Mouse (Mus musculus): ENCODE data around the gene Gfod2. TPM values are rescaled to one million over a fixed set of nuclear protein-coding genes. Genes with fewer than 3 reads are reported as not detected.

Gfod2 gene
- polyA plus RNA-seq, 1 experiment from 2014 or later, result 68.1 TPM

GRCm38 (mm10) chr8:105685796-105686308 lies 72.6 kb downstream of the Gfod2 start, which contains the start of gene Carmil2:
TSS of gene Carmil2 (plus strand) at chr8:105686274.
- Histone ChIP-seq H3K27ac (no peak within 1 kb of the TSS), H3K27me3 (no peaks in the 10 kb centered on the region), H3K4me3 (no peak within 1 kb of the TSS; the same call in 1 of the 2 replicates), H3K36me3 (peaks cover 33% of the 10 kb centered on the region), H3K4me1 (peaks cover 7% of the 10 kb centered on the region), H3K9ac (no peak within 1 kb of the TSS), H3K9me3 (replicated peaks) (no peaks in the 10 kb centered on the region), H3K4me2 (replicated peaks) (peak within 1 kb of the TSS; percentile 26; the same call in 1 of the 2 replicates)
- ATAC-seq (ENCODE audit: low FRiP score), result peak; percentile 47; the same call in 1 of the 2 replicates
- 13% methylated on average over 26 of the region's 26 CpGs for WGBS

GRCm38 (mm10) chr8:105685325-105685724 lies 73.1 kb downstream of the Gfod2 start:
- H3K4me3 ChIP-seq, result no peak overlapping the region
- no peak overlapping the region for H3K27ac ChIP-seq
- H3K4me2 ChIP-seq (replicated peaks), result no peak overlapping the region; the same call in 1 of the 2 replicates
- no peaks in the 10 kb centered on the region for H3K9me3 ChIP-seq (replicated peaks)
- peaks cover 7% of the 10 kb centered on the region for H3K4me1 ChIP-seq
- ATAC-seq (ENCODE audit: low FRiP score), result no peak
- 85% methylated on average over 7 of the region's 7 CpGs for WGBS
- H3K36me3 ChIP-seq, result peaks cover 38% of the 10 kb centered on the region
- H3K27me3 ChIP-seq, result no peaks in the 10 kb centered on the region
- H3K9ac ChIP-seq, result no peak overlapping the region

- H3K9me3 ChIP-seq (replicated peaks), result no peaks in the 10 kb centered on the region
- no peaks in the 10 kb centered on the region for H3K27me3 ChIP-seq
- H3K36me3 ChIP-seq, result peaks cover 89% of the 10 kb centered on the region
- no peak overlapping the region for H3K27ac ChIP-seq
- no peak overlapping the region for H3K4me3 ChIP-seq
- WGBS, result 87% methylated on average over 1 of the region's 1 CpGs
- ATAC-seq (ENCODE audit: low FRiP score), result no peak
- H3K9ac ChIP-seq, result no peak overlapping the region
- no peaks in the 10 kb centered on the region for H3K4me1 ChIP-seq
- H3K4me2 ChIP-seq (replicated peaks), result no peak overlapping the region
Measured at GRCm38 (mm10) chr8:105677891-105678290, 80.6 kb downstream of the Gfod2 start.

Other genes with a start within 250 kb of the Gfod2 start
- 24.2 and 24.7 TPM in 2 replicates for gene Hsd11b2, start 239.9 kb downstream of the Gfod2 start, polyA plus RNA-seq (2016; fragmentation: Nextera tagmentation; extraction: Ambion mirVana)
- 117 and 127 TPM in 2 replicates for gene Atp6v0d1, start 192.6 kb downstream of the Gfod2 start, polyA plus RNA-seq (2016; fragmentation: Nextera tagmentation; extraction: Ambion mirVana)
- gene Ripor1, start 153.4 kb downstream of the Gfod2 start, polyA plus RNA-seq (2016; fragmentation: Nextera tagmentation; extraction: Ambion mirVana), result 21.7 and 22.6 TPM in 2 replicates
- 132 and 139 TPM in 2 replicates for gene Ctcf, start 122.1 kb downstream of the Gfod2 start, polyA plus RNA-seq (2016; fragmentation: Nextera tagmentation; extraction: Ambion mirVana)
- gene Agrp, start 121.3 kb downstream of the Gfod2 start, polyA plus RNA-seq (2016; fragmentation: Nextera tagmentation; extraction: Ambion mirVana), result 1.3 TPM in 2 replicates
- gene Carmil2, start 72.4 kb downstream of the Gfod2 start, polyA plus RNA-seq (2016; fragmentation: Nextera tagmentation; extraction: Ambion mirVana), result 9.7 and 11.8 TPM in 2 replicates
- gene Acd, start 57.6 kb downstream of the Gfod2 start, polyA plus RNA-seq (2016; fragmentation: Nextera tagmentation; extraction: Ambion mirVana), result 79.1 and 88.0 TPM in 2 replicates
- gene Pard6a, start 57.5 kb downstream of the Gfod2 start, polyA plus RNA-seq (2016; fragmentation: Nextera tagmentation; extraction: Ambion mirVana), result 29.5 and 29.7 TPM in 2 replicates
- 0.39 TPM in 1 of 2 replicates, not detected in the other for gene 4933405L10Rik, start 51.0 kb downstream of the Gfod2 start, polyA plus RNA-seq (2016; fragmentation: Nextera tagmentation; extraction: Ambion mirVana)
- 22.4 and 23.6 TPM in 2 replicates for gene Enkd1, start 50.5 kb downstream of the Gfod2 start, polyA plus RNA-seq (2016; fragmentation: Nextera tagmentation; extraction: Ambion mirVana)
- 12.8 and 14.6 TPM in 2 replicates for gene Ranbp10, start 68.7 kb upstream of the Gfod2 start, polyA plus RNA-seq (2016; fragmentation: Nextera tagmentation; extraction: Ambion mirVana)
- 0.84 and 1.5 TPM in 2 replicates for gene Tsnaxip1, start 69.1 kb upstream of the Gfod2 start, polyA plus RNA-seq (2016; fragmentation: Nextera tagmentation; extraction: Ambion mirVana)
- gene Cenpt, start 94.6 kb upstream of the Gfod2 start, polyA plus RNA-seq (2016; fragmentation: Nextera tagmentation; extraction: Ambion mirVana), result 63.8 and 64.5 TPM in 2 replicates
- 74.3 and 77.8 TPM in 2 replicates for gene Thap11, start 96.5 kb upstream of the Gfod2 start, polyA plus RNA-seq (2016; fragmentation: Nextera tagmentation; extraction: Ambion mirVana)
- gene Nutf2, start 101.9 kb upstream of the Gfod2 start, polyA plus RNA-seq (2016; fragmentation: Nextera tagmentation; extraction: Ambion mirVana), result 241 and 248 TPM in 2 replicates
- gene Edc4, start 122.2 kb upstream of the Gfod2 start, polyA plus RNA-seq (2016; fragmentation: Nextera tagmentation; extraction: Ambion mirVana), result 69.3 and 72.1 TPM in 2 replicates
- gene Nrn1l, start 134.9 kb upstream of the Gfod2 start, polyA plus RNA-seq (2016; fragmentation: Nextera tagmentation; extraction: Ambion mirVana), result 0.56 and 0.63 TPM in 2 replicates
- 22.4 and 28.7 TPM in 2 replicates for gene Pskh1, start 141.8 kb upstream of the Gfod2 start, polyA plus RNA-seq (2016; fragmentation: Nextera tagmentation; extraction: Ambion mirVana)
- 2.6 and 2.7 TPM in 2 replicates for gene Ctrl, start 175.2 kb upstream of the Gfod2 start, polyA plus RNA-seq (2016; fragmentation: Nextera tagmentation; extraction: Ambion mirVana)
- 27.3 and 30.2 TPM in 2 replicates for gene Psmb10, start 179.8 kb upstream of the Gfod2 start, polyA plus RNA-seq (2016; fragmentation: Nextera tagmentation; extraction: Ambion mirVana)
- gene Lcat, start 184.7 kb upstream of the Gfod2 start, polyA plus RNA-seq (2016; fragmentation: Nextera tagmentation; extraction: Ambion mirVana), result 0.57 and 0.79 TPM in 2 replicates
- gene Slc12a4, start 207.4 kb upstream of the Gfod2 start, polyA plus RNA-seq (2016; fragmentation: Nextera tagmentation; extraction: Ambion mirVana), result 19.5 TPM in 2 replicates
- gene Dpep3, start 220.8 kb upstream of the Gfod2 start, polyA plus RNA-seq (2016; fragmentation: Nextera tagmentation; extraction: Ambion mirVana), result not detected in 2 replicates
- gene Dus2, start 232.7 kb upstream of the Gfod2 start, polyA plus RNA-seq (2016; fragmentation: Nextera tagmentation; extraction: Ambion mirVana), result 16.3 and 20.7 TPM in 2 replicates
- not detected in 2 replicates for gene Dpep2nb, start 247.3 kb upstream of the Gfod2 start, polyA plus RNA-seq (2016; fragmentation: Nextera tagmentation; extraction: Ambion mirVana)